ENCODE assay signal across 19 mouse cellular contexts in genomic region chr6:143438272-143438591, GRCm38 (mm10).
DNase-seq lines count a peak whose midpoint lies in the region; ATAC-seq and TF ChIP-seq lines count a peak whose summit lies in the region.
"Had no signal": no experiment of that assay in that cellular context is flagged by ENCODE, and none has a peak within 500 bp of the region (broad histone marks: within the 10 kb centered on the region; RNA-seq: fewer than 3 reads in every experiment).

No protein-coding gene starts in this region.

- 42% methylated on average over 5 of the region's 5 CpGs for WGBS in lung, embryonic 14.5 days
- WGBS in hindbrain, embryonic 15.5 days: 51% methylated on average over 5 of the region's 5 CpGs
- 26% methylated on average over 5 of the region's 5 CpGs for WGBS in limb, embryonic 15.5 days

- H3K9me3 ChIP-seq in lung, embryonic 14.5 days (ENCODE audit: low read depth, low read length): no peaks in the 10 kb centered on the region
- no peaks in the 10 kb centered on the region for H3K9me3 ChIP-seq in hindbrain, embryonic 15.5 days
- H3K9me3 ChIP-seq in limb, embryonic 15.5 days: no peaks in the 10 kb centered on the region
- H3K9me3 ChIP-seq: heart, embryonic 13.5 days had no signal

- peak; percentile 26; the same call in 1 of the 2 replicates for ATAC-seq in lung, embryonic 14.5 days (ENCODE audit: insufficient read depth)
- ATAC-seq in hindbrain, embryonic 15.5 days (ENCODE audit: low FRiP score, low read depth): peak; percentile 45; the same call in 1 of the 2 replicates
- no peak for ATAC-seq in limb, embryonic 15.5 days (ENCODE audit: insufficient number of reproducible peaks, low FRiP score, low TSS enrichment, low read depth)
- ATAC-seq in activated CD4-positive, CD25-positive, alpha-beta regulatory T cell, adult 4 months: no peak
- ATAC-seq in granulocyte monocyte progenitor cell, adult 5-6 weeks (replicated peaks; ENCODE audit: poor library complexity, severe bottlenecking): no peak

- TF ChIP-seq CTCF in lung, embryonic 14.5 days (IDR thresholded peaks at IDR 0.05; ENCODE audit: low read depth): no peak

- H3K4me2 ChIP-seq in lung, embryonic 14.5 days: no peak overlapping the region
- no peak overlapping the region for H3K4me2 ChIP-seq in hindbrain, embryonic 15.5 days
- 0 out of 2 replicates have a peak overlapping the region, but pooled peaks have one; percentile 5 for H3K4me2 ChIP-seq in limb, embryonic 15.5 days
- H3K4me2 ChIP-seq: heart, embryonic 13.5 days had no signal

- no peak overlapping the region for H3K27ac ChIP-seq in lung, embryonic 14.5 days (ENCODE audit: low read depth)
- no peak overlapping the region for H3K27ac ChIP-seq in hindbrain, embryonic 15.5 days (replicated peaks)
- H3K27ac ChIP-seq in limb, embryonic 15.5 days: no peak overlapping the region
- H3K27ac ChIP-seq: heart, embryonic 13.5 days had no signal

- H3K36me3 ChIP-seq in lung, embryonic 14.5 days (ENCODE audit: insufficient read depth): no peaks in the 10 kb centered on the region
- no peaks in the 10 kb centered on the region for H3K36me3 ChIP-seq in hindbrain, embryonic 15.5 days
- H3K36me3 ChIP-seq in limb, embryonic 15.5 days: no peaks in the 10 kb centered on the region
- H3K36me3 ChIP-seq: heart, embryonic 13.5 days had no signal

- DNase-seq in embryo, embryonic 11 days: peak; percentile 25
- no peak for DNase-seq in embryo, embryonic 10 days (ENCODE audit: low spot score)
- DNase-seq in lung, embryonic 14.5 days: peak; percentile 34
- no peak for DNase-seq in lung, postnatal 14 days
- DNase-seq: adrenal gland, postnatal 36 days; cerebellum, adult 9-11 months; gastrocnemius, postnatal 36 days; heart, postnatal 4 days; kidney, adult 18-20 months; kidney, postnatal 36 days; layer of hippocampus, postnatal 36 days; liver; lung, adult 2 months; thymus, postnatal 14 days had no signal

- H3K4me1 ChIP-seq in lung, embryonic 14.5 days (ENCODE audit: insufficient read depth): 0 out of 2 replicates have a peak, but pooled peaks cover 3% of the 10 kb centered on the region
- peaks cover 19% of the 10 kb centered on the region for H3K4me1 ChIP-seq in hindbrain, embryonic 15.5 days (replicated peaks)
- H3K4me1 ChIP-seq in limb, embryonic 15.5 days: peaks cover 9% of the 10 kb centered on the region; the same call in 1 of the 2 replicates
- H3K4me1 ChIP-seq: heart, embryonic 13.5 days had no signal

- no peaks in the 10 kb centered on the region for H3K27me3 ChIP-seq in lung, embryonic 14.5 days (ENCODE audit: insufficient read depth, low read length)
- no peaks in the 10 kb centered on the region for H3K27me3 ChIP-seq in hindbrain, embryonic 15.5 days
- H3K27me3 ChIP-seq in limb, embryonic 15.5 days: peaks cover 24% of the 10 kb centered on the region; the same call in 1 of the 2 replicates
- H3K27me3 ChIP-seq: heart, embryonic 13.5 days had no signal

- no peak overlapping the region for H3K9ac ChIP-seq in lung, embryonic 14.5 days
- no peak overlapping the region for H3K9ac ChIP-seq in hindbrain, embryonic 15.5 days
- no peak overlapping the region for H3K9ac ChIP-seq in limb, embryonic 15.5 days
- H3K9ac ChIP-seq: heart, embryonic 13.5 days had no signal

- no peak overlapping the region for H3K4me3 ChIP-seq in lung, embryonic 14.5 days (ENCODE audit: low read depth, low read length)
- H3K4me3 ChIP-seq in hindbrain, embryonic 15.5 days: no peak overlapping the region
- H3K4me3 ChIP-seq in limb, embryonic 15.5 days: no peak overlapping the region
- H3K4me3 ChIP-seq: heart, embryonic 13.5 days had no signal

Comparison
In these comparisons a context has a peak if more than half of its experiments do, and no peak if none do; other contexts are left out.
1. DNase-seq: peak in embryo, embryonic 11 days (single experiment) and lung, embryonic 14.5 days (single experiment); none in embryo, embryonic 10 days (single experiment) and lung, postnatal 14 days (single experiment).
2. ATAC-seq: peak in lung, embryonic 14.5 days (single experiment) and hindbrain, embryonic 15.5 days (single experiment); none in limb, embryonic 15.5 days (single experiment), activated CD4-positive, CD25-positive, alpha-beta regulatory T cell, adult 4 months (single experiment) and granulocyte monocyte progenitor cell, adult 5-6 weeks (single experiment).